23 mouse cellular contexts compared by ENCODE assay signal in genomic region chr9:76407549-76407948, GRCm38 (mm10).
DNase-seq lines count a peak whose midpoint lies in the region; ATAC-seq lines count a peak whose summit lies in the region.
"Had no signal": no experiment of that assay in that cellular context is flagged by ENCODE, and none has a peak within 500 bp of the region (broad histone marks: within the 10 kb centered on the region; RNA-seq: fewer than 3 reads in every experiment).

No protein-coding gene starts in this region.

- no peak overlapping the region for H3K4me3 ChIP-seq in midbrain, embryonic 10.5 days
- no peak overlapping the region for H3K4me3 ChIP-seq in limb, embryonic 10.5 days

- ATAC-seq in common myeloid progenitor, adult 5-6 weeks (replicated peaks; ENCODE audit: low read depth, poor library complexity, severe bottlenecking) = peak; percentile 45; the same call in 1 of the 2 replicates
- peak; percentile 82 for ATAC-seq in granulocyte monocyte progenitor cell, adult 5-6 weeks (replicated peaks; ENCODE audit: poor library complexity, severe bottlenecking)
- ATAC-seq in megakaryocyte progenitor cell, adult 5-6 weeks (replicated peaks; ENCODE audit: poor library complexity) = peak; percentile 80
- ATAC-seq: activated CD4-positive, CD25-positive, alpha-beta regulatory T cell, adult 4 months; CD4-positive, CD25-positive, alpha-beta regulatory T cell, adult 4 months; Patski had no signal

- DNase-seq in 416B (ENCODE audit: low read depth) = peak; percentile 47
- DNase-seq in midbrain, embryonic 10.5 days (ENCODE audit: low spot score) = no peak
- no peak for DNase-seq in limb, embryonic 10.5 days (ENCODE audit: low spot score)
- no peak for DNase-seq in lung, postnatal 10 days
- DNase-seq in frontal cortex, adult 2 months (ENCODE audit: extremely low spot score in 1 of 2, low spot score in 1 of 2) = no peak
- DNase-seq: adrenal gland, adult 2 months; adrenal gland, adult 8-10 months; adrenal gland, postnatal 10 days; adrenal gland, postnatal 14 days; adrenal gland, postnatal 25 days; adrenal gland, postnatal 36 days; B cell, adult 2 months; cerebellum, adult 11 months; cerebellum, adult 11-12 months; cerebellum, adult 18-20 months had no signal

- no peaks in the 10 kb centered on the region for H3K9me3 ChIP-seq in midbrain, embryonic 10.5 days (replicated peaks)
- no peaks in the 10 kb centered on the region for H3K9me3 ChIP-seq in limb, embryonic 10.5 days (replicated peaks)
- H3K9me3 ChIP-seq: G1E had no signal

- H3K27ac ChIP-seq in midbrain, embryonic 10.5 days (replicated peaks) = no peak overlapping the region
- no peak overlapping the region for H3K27ac ChIP-seq in limb, embryonic 10.5 days

- no peaks in the 10 kb centered on the region for H3K27me3 ChIP-seq in midbrain, embryonic 10.5 days (ENCODE audit: low read depth, poor library complexity, severe bottlenecking)
- no peaks in the 10 kb centered on the region for H3K27me3 ChIP-seq in limb, embryonic 10.5 days (ENCODE audit: low read depth, poor library complexity, severe bottlenecking)
- H3K27me3 ChIP-seq: CH12.LX had no signal

- 90% methylated on average over 3 of the region's 3 CpGs for WGBS in midbrain, embryonic 10.5 days
- 87% methylated on average over 3 of the region's 3 CpGs for WGBS in limb, embryonic 10.5 days

- H3K36me3 ChIP-seq in midbrain, embryonic 10.5 days = no peaks in the 10 kb centered on the region
- H3K36me3 ChIP-seq in limb, embryonic 10.5 days = no peaks in the 10 kb centered on the region
- H3K36me3 ChIP-seq: G1E had no signal

- H3K4me1 ChIP-seq in midbrain, embryonic 10.5 days = no peaks in the 10 kb centered on the region
- H3K4me1 ChIP-seq in limb, embryonic 10.5 days = no peaks in the 10 kb centered on the region
